Mouse (Mus musculus) heart, embryonic 12.5 days (tissue): ENCODE results near the gene Mprip. TPM values are rescaled to one million over a fixed set of nuclear protein-coding genes. Genes with fewer than 3 reads are reported as not detected.

Experiments used
- ATAC-seq: fragments of 200-750 bp; cut with Nextera tagmentation; 2 replicates; pipeline ENCODE4 v1.8.0; 2017; ENCODE audit warnings: moderate TSS enrichment, moderate library complexity; ENCODE audit not compliant: insufficient number of reproducible peaks, low FRiP score
- H3K27ac ChIP-seq: fragments of 300-500 bp; sonication (generic); 2 replicates; pipeline ENCODE4 v1.5.1; 2016; ENCODE audit warnings: mild to moderate bottlenecking, moderate library complexity; ENCODE audit not compliant: poor library complexity, severe bottlenecking
- H3K27me3 ChIP-seq: fragments of 300-500 bp; sonication (generic); replicated peaks from 2 replicates; pipeline ENCODE4 v1.6.1; 2016; ENCODE audit warnings: mild to moderate bottlenecking, moderate library complexity
- H3K36me3 ChIP-seq: fragments of 300-500 bp; sonication (generic); 2 replicates; pipeline ENCODE4 v1.6.1; 2016; ENCODE audit warnings: mild to moderate bottlenecking, moderate library complexity
- H3K4me1 ChIP-seq: fragments of 300-500 bp; sonication (generic); replicated peaks from 2 replicates; pipeline ENCODE4 v1.6.1; 2016; ENCODE audit warnings: mild to moderate bottlenecking
- H3K4me2 ChIP-seq: fragments of 300-500 bp; sonication (generic); 2 replicates; pipeline ENCODE4 v1.6.1; 2016; ENCODE audit warnings: mild to moderate bottlenecking, moderate library complexity
- H3K4me3 ChIP-seq: fragments of 300-500 bp; sonication (generic); 2 replicates; pipeline ENCODE4 v1.5.1; 2016; ENCODE audit warnings: mild to moderate bottlenecking
- H3K9ac ChIP-seq: fragments of 300-500 bp; sonication (generic); 2 replicates; pipeline ENCODE4 v1.6.1; 2016; ENCODE audit warnings: mild to moderate bottlenecking, moderate library complexity
- H3K9me3 ChIP-seq: fragments of 300-500 bp; sonication (generic); replicated peaks from 2 replicates; pipeline ENCODE4 v1.6.1; 2016; ENCODE audit warnings: mild to moderate bottlenecking, moderate library complexity
- WGBS: fragments of 180-500 bp; shearing (Covaris S2); methylation state at CpG from one replicate; pipeline ENCODE4 v1.1.7; 2016; 5-methylcytosine and 5-hydroxymethylcytosine counted together
- polyA plus RNA-seq: library from polyadenylated mRNA; unstranded; fragments of >200 nt; fragmentation: Nextera tagmentation; extraction: Ambion mirVana; gene quantifications from 2 replicates; pipeline ENCODE4 v1.2.1, GENCODE M21; 2016

The Mprip gene
- polyA plus RNA-seq, 1 experiment from 2014 or later = 79.8 TPM

- no peaks in the 10 kb centered on the region for H3K9me3 ChIP-seq
- H3K27me3 ChIP-seq = no peaks in the 10 kb centered on the region
- H3K4me1 ChIP-seq = peaks cover 13% of the 10 kb centered on the region
- H3K4me3 ChIP-seq = no peak overlapping the region
- H3K36me3 ChIP-seq = peaks cover 41% of the 10 kb centered on the region
- no peak overlapping the region for H3K9ac ChIP-seq
- WGBS = 79% methylated on average over 4 of the region's 4 CpGs
- H3K27ac ChIP-seq = no peak overlapping the region
- H3K4me2 ChIP-seq = no peak overlapping the region
- ATAC-seq = no peak
Observed at GRCm38 (mm10) chr11:59779406-59779805, 118.3 kb downstream of the Mprip start.

- Histone ChIP-seq H3K27ac (no peak overlapping the region), H3K36me3 (peaks cover 34% of the 10 kb centered on the region), H3K4me1 (peaks cover 13% of the 10 kb centered on the region), H3K9ac (no peak overlapping the region), H3K9me3 (no peaks in the 10 kb centered on the region), H3K4me3 (no peak overlapping the region), H3K27me3 (no peaks in the 10 kb centered on the region), H3K4me2 (no peak overlapping the region)
- 71% methylated on average over 4 of the region's 4 CpGs for WGBS
- no peak for ATAC-seq
Observed at GRCm38 (mm10) chr11:59780241-59780640, 119.1 kb downstream of the Mprip start.

GRCm38 (mm10) chr11:59782091-59782590 is 121.0 kb downstream of the Mprip start:
- Histone ChIP-seq H3K27ac (no peak overlapping the region), H3K27me3 (0 out of 2 replicates have a peak, but pooled peaks cover 5% of the 10 kb centered on the region), H3K4me3 (no peak overlapping the region), H3K4me2 (no peak overlapping the region), H3K4me1 (peaks cover 21% of the 10 kb centered on the region), H3K36me3 (peaks cover 15% of the 10 kb centered on the region), H3K9me3 (no peaks in the 10 kb centered on the region), H3K9ac (no peak overlapping the region)
- whole genome bisulfite sequencing = 79% methylated on average over 7 of the region's 7 CpGs
- ATAC-seq = no peak

- ATAC-seq = no peak
- no peak overlapping the region for H3K4me2 ChIP-seq
- H3K4me1 ChIP-seq = peaks cover 25% of the 10 kb centered on the region
- H3K27ac ChIP-seq = no peak overlapping the region
- 79% methylated on average over 6 of the region's 6 CpGs for WGBS
- no peak overlapping the region for H3K4me3 ChIP-seq
- H3K9me3 ChIP-seq = no peaks in the 10 kb centered on the region
- H3K27me3 ChIP-seq = 0 out of 2 replicates have a peak, but pooled peaks cover 5% of the 10 kb centered on the region
- H3K9ac ChIP-seq = no peak overlapping the region
- H3K36me3 ChIP-seq = peaks cover 3% of the 10 kb centered on the region
Observed at GRCm38 (mm10) chr11:59783591-59783990, 122.5 kb downstream of the Mprip start.

- Histone ChIP-seq H3K4me1 (peaks cover 15% of the 10 kb centered on the region), H3K4me3 (peak overlapping the region; percentile 54), H3K27me3 (0 out of 2 replicates have a peak, but pooled peaks cover 5% of the 10 kb centered on the region), H3K9ac (peak overlapping the region; percentile 72), H3K9me3 (no peaks in the 10 kb centered on the region), H3K36me3 (peaks cover 6% of the 10 kb centered on the region), H3K4me2 (peak overlapping the region; percentile 90), H3K27ac (no peak overlapping the region)
- 0 out of 2 replicates have a peak, but pooled peaks have one; percentile 1 for ATAC-seq
- 47% methylated on average over 15 of the region's 15 CpGs for WGBS
Observed at GRCm38 (mm10) chr11:59786444-59787198, 125.5 kb downstream of the Mprip start.

GRCm38 (mm10) chr11:59787199-59787781 is 126.2 kb downstream of the Mprip start, which contains the start of gene Pld6:
Gene Pld6 (minus strand): TSS chr11:59787645.
- 0 out of 2 replicates have a peak, but pooled peaks cover 5% of the 10 kb centered on the region for H3K27me3 ChIP-seq
- no peaks in the 10 kb centered on the region for H3K9me3 ChIP-seq
- no peak within 1 kb of the TSS for H3K27ac ChIP-seq
- H3K9ac ChIP-seq = peak within 1 kb of the TSS; percentile 72
- H3K4me2 ChIP-seq = peak within 1 kb of the TSS; percentile 90
- peak within 1 kb of the TSS; percentile 54 for H3K4me3 ChIP-seq
- H3K4me1 ChIP-seq = peaks cover 15% of the 10 kb centered on the region
- peaks cover 13% of the 10 kb centered on the region for H3K36me3 ChIP-seq
- under 1% methylated on average over 51 of the region's 51 CpGs for WGBS
- ATAC-seq = peak; percentile 81

- Histone ChIP-seq H3K4me2 (no peak overlapping the region), H3K27ac (no peak overlapping the region), H3K27me3 (0 out of 2 replicates have a peak, but pooled peaks cover 5% of the 10 kb centered on the region), H3K36me3 (peaks cover 31% of the 10 kb centered on the region), H3K4me3 (no peak overlapping the region), H3K9me3 (no peaks in the 10 kb centered on the region), H3K4me1 (peaks cover 13% of the 10 kb centered on the region), H3K9ac (no peak overlapping the region)
- no peak for ATAC-seq
- WGBS = 92% methylated on average over 1 of the region's 1 CpGs
Observed at GRCm38 (mm10) chr11:59789311-59789710, 128.2 kb downstream of the Mprip start.

- WGBS = 90% methylated on average over 6 of the region's 6 CpGs
- no peak for ATAC-seq
Observed at GRCm38 (mm10) chr11:59793390-59793789, 132.3 kb downstream of the Mprip start.

GRCm38 (mm10) chr11:59800412-59800811 is 139.3 kb downstream of the Mprip start:
- 91% methylated on average over 10 of the region's 10 CpGs for WGBS

More at GRCm38 (mm10) chr11:59793390-59793789, 132.3 kb downstream of the Mprip start:
- Histone ChIP-seq H3K27ac (no peak overlapping the region), H3K4me1 (no peaks in the 10 kb centered on the region), H3K9me3 (no peaks in the 10 kb centered on the region), H3K27me3 (no peaks in the 10 kb centered on the region), H3K9ac (no peak overlapping the region), H3K4me2 (no peak overlapping the region), H3K36me3 (peaks cover 72% of the 10 kb centered on the region), H3K4me3 (no peak overlapping the region)

GRCm38 (mm10) chr11:59801881-59802280 is 140.8 kb downstream of the Mprip start:
- Histone ChIP-seq H3K9ac (no peak overlapping the region), H3K4me2 (no peak overlapping the region), H3K4me3 (no peak overlapping the region), H3K9me3 (no peaks in the 10 kb centered on the region), H3K4me1 (no peaks in the 10 kb centered on the region), H3K36me3 (peaks cover 96% of the 10 kb centered on the region), H3K27ac (no peak overlapping the region), H3K27me3 (no peaks in the 10 kb centered on the region)
- WGBS = 92% methylated on average over 8 of the region's 8 CpGs
- ATAC-seq = no peak

More at GRCm38 (mm10) chr11:59800412-59800811, 139.3 kb downstream of the Mprip start:
- Histone ChIP-seq H3K27ac (no peak overlapping the region), H3K9me3 (no peaks in the 10 kb centered on the region), H3K4me2 (no peak overlapping the region), H3K4me1 (no peaks in the 10 kb centered on the region), H3K27me3 (no peaks in the 10 kb centered on the region), H3K4me3 (no peak overlapping the region), H3K9ac (no peak overlapping the region), H3K36me3 (peaks cover 96% of the 10 kb centered on the region)
- ATAC-seq = no peak

GRCm38 (mm10) chr11:59803516-59803915 is 142.4 kb downstream of the Mprip start:
- Histone ChIP-seq H3K36me3 (peaks cover 92% of the 10 kb centered on the region), H3K9me3 (no peaks in the 10 kb centered on the region), H3K27me3 (no peaks in the 10 kb centered on the region), H3K9ac (no peak overlapping the region), H3K4me3 (no peak overlapping the region), H3K4me2 (no peak overlapping the region), H3K27ac (no peak overlapping the region), H3K4me1 (peaks cover 4% of the 10 kb centered on the region)
- WGBS = 86% methylated on average over 14 of the region's 14 CpGs
- ATAC-seq = no peak
